19 mouse cellular contexts compared by ENCODE assay signal in the genomic region with DNA sequence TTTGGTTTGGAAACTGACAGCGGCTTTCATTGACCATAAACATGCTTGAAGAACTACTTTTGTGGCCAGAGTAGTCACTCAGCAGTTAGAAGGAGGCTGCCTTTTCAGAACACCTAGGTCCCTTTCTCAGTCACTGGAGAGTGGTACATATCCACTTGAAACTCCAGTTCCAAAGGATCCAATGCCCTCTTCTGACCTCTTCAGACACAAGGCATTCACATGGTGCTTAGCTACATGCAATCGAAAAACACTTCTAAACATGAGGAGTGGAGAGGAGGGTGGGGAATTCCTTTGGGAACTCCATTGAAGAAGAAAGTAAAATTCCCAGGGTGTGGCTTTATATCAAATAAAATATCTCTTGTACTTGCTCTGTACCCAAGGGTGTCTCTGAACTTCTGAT. TPM values are rescaled to one million over a fixed set of nuclear protein-coding genes. Genes with fewer than 3 reads are reported as not detected.
"Had no signal": no experiment of that assay in that cellular context is flagged by ENCODE, and none has a peak within 500 bp of the region (broad histone marks: within the 10 kb centered on the region; RNA-seq: fewer than 3 reads in every experiment).

No protein-coding gene starts in this region.

- H3K4me3 ChIP-seq: liver, embryonic 13.5 days; liver, embryonic 15.5 days; lung, embryonic 15.5 days; megakaryocyte, embryonic 14.5 days; midbrain, embryonic 13.5 days; midbrain, embryonic 15.5 days; neural tube, embryonic 12.5 days; stomach, embryonic 15.5 days had no signal

- H3K4me1 ChIP-seq: liver, embryonic 15.5 days; midbrain, embryonic 13.5 days; midbrain, embryonic 15.5 days; neural tube, embryonic 12.5 days; stomach, embryonic 15.5 days had no signal

- DNase-seq: liver, embryonic 13.5 days; liver, postnatal 0 days; lung, adult 2 months; right cerebral cortex, postnatal 14 days; thymus, adult 2 months; thymus, postnatal 25 days; thymus, postnatal 4 days had no signal

- H3K27me3 ChIP-seq: midbrain, embryonic 13.5 days; midbrain, embryonic 15.5 days; neural tube, embryonic 12.5 days; stomach, embryonic 15.5 days had no signal

- H3K36me3 ChIP-seq: liver, embryonic 13.5 days; liver, embryonic 15.5 days; lung, embryonic 15.5 days; midbrain, embryonic 13.5 days; midbrain, embryonic 15.5 days; neural tube, embryonic 12.5 days; stomach, embryonic 15.5 days had no signal

- H3K27ac ChIP-seq: liver, embryonic 13.5 days; liver, embryonic 15.5 days; lung, embryonic 15.5 days; macrophage; midbrain, embryonic 13.5 days; midbrain, embryonic 15.5 days; neural tube, embryonic 12.5 days; stomach, embryonic 15.5 days; stomach, postnatal 0 days had no signal

- H3K9me3 ChIP-seq: liver, embryonic 13.5 days; liver, embryonic 15.5 days; lung, embryonic 15.5 days; megakaryocyte, embryonic 14.5 days; midbrain, embryonic 13.5 days; midbrain, embryonic 15.5 days; neural tube, embryonic 12.5 days; stomach, embryonic 15.5 days had no signal

RNA-seq across cellular contexts. Expression of gene Actg2, which starts 59.0 kb away (rescaled TPM):
- total RNA-seq: megakaryocyte progenitor cell, adult 5-6 weeks; monocyte, adult 5-6 weeks; neutrophil, adult 5-6 weeks had no signal
- polyA plus RNA-seq: macrophage had no signal
